Mouse (Mus musculus): Measurements from ENCODE around the gene Gm20449.
"Not testable (repeated sequence)": the region's sequence is repeated elsewhere in the genome, so short reads cannot be mapped to it uniquely, and the experiment has no call there.

Gm20449 gene

DNA sequence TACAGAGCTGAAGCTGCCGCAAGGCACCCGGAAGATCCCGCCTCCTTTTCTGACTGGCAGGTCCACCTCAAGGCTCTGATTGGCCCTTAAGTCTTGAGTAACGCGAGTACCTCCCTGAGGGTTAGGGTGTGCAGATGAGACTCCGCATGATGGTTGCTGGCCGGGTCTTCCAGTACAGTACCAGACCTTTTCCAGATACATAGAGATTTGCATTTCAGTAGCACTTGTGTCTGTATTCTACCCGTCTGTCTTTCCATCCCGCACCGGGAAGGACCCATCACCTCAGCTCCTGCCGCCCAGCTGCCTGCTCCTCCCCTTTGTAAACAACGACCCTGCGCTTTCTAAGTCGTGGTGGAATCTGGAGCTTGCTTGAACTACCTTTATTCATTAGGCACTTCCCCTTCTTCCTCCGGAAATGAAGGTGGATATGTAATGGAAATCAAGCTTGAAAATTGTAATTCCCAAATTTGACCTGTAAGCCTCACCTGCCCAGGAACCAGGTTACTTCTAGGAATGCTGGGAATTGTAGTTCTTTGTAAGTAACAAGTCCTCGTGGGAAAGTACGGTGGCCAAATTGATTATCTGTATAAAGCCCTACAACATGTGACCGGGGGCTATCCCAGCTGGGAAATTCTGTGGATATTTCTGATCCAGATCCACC is at the start of gene Gm20449, which contains the start of gene AW146154:
Gm20449 (minus strand) TSS at position 29 of the 661 bp plus-strand sequence.
AW146154 (minus strand) TSS at position 502 of the 661 bp plus-strand sequence.
- peak; percentile 97 for DNase-seq (ENCODE audit: low read depth, low spot score)

- DNase-seq (ENCODE audit: low read depth, low spot score) = no peak
Observed at GRCm38 (mm10) chr7:41512672-41513071, 13.5 kb upstream of the Gm20449 start.

- no peak for DNase-seq (ENCODE audit: low read depth, low spot score)
Observed at GRCm38 (mm10) chr7:41512207-41512606, 13.0 kb upstream of the Gm20449 start.

GRCm38 (mm10) chr7:41502402-41502801 is 3.2 kb upstream of the Gm20449 start:
- DNase-seq (ENCODE audit: low read depth, low spot score) = no peak

DNA sequence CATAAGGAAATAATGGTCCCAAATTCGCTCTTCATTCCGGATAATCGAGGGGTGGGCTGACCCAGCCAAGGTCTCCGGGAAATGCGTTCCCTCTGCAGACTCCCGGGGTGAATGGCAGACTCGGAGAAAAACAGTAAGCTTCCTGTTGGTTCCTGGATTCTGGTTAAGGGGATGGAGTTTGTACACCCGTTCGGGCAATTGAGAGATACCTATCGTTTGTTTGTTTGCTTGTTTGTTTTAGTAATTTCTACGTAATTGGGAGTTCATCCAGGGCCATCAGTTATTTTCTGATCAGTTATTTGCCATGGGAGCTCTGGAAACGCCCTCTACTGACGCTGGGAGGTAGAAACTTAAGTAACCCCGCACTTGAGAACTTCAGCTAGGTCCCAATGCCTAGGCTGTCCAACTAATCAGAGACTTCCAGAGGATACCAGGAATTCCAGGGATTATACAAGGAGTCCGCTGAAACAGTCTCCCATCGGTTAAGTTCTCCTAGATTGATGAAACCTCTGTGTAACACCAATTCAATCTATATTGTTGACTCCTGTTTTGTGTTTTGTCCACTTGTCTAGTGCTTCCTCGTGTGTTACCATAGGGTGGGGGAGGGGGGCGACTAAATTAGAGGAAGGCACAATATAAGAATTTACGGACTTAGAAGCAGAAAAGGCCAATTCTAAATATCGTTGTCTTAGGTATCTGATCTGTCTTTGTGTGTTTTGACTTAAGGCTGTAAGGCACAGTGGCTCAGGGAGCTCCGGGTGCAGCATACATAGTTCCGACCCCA is 1.1 kb upstream of the Gm20449 start:
- peak; percentile 79 for DNase-seq (ENCODE audit: low read depth, low spot score)

GRCm38 (mm10) chr7:41499018-41499388 is 214 bp downstream of the Gm20449 start:
- not testable (repeated sequence) for DNase-seq (ENCODE audit: low read depth, low spot score)

- not testable (repeated sequence) for DNase-seq (ENCODE audit: low read depth, low spot score)
Observed at GRCm38 (mm10) chr7:41498464-41498863, 753 bp downstream of the Gm20449 start.

GRCm38 (mm10) chr7:41497871-41498270 is 1.3 kb downstream of the Gm20449 start:
- DNase-seq (ENCODE audit: low read depth, low spot score) = no peak

- no peak for DNase-seq (ENCODE audit: low read depth, low spot score)
Observed at GRCm38 (mm10) chr7:41451864-41452263, 47.4 kb downstream of the Gm20449 start.

- DNase-seq (ENCODE audit: low read depth, low spot score) = not testable (repeated sequence)
Observed at GRCm38 (mm10) chr7:41448596-41448995, 50.6 kb downstream of the Gm20449 start, which contains the start of gene Vmn2r57. TSS of gene Vmn2r57 (minus strand) at chr7:41448696.

DNA sequence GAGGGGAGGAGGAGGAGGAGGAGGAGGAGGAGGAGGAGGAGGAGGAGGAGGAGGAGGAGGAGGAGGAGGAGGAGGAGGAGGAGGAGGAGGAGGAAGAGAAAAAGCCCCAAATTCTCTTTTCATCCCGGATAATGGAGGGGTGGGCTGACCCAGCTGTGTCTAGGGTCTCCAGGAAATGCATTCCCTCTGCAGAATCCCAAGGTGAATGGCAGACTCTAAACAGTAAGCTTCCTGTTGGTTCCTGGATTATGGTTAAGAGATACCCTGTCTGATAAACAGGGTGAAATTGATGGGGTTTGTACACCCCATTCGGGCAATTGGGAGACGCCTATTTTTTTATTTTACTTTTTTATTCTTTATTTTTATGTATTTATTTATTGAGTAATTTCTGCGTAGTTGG is 105.1 kb downstream of the Gm20449 start:
- peak; percentile 0 for DNase-seq (ENCODE audit: low read depth, low spot score)

DNA sequence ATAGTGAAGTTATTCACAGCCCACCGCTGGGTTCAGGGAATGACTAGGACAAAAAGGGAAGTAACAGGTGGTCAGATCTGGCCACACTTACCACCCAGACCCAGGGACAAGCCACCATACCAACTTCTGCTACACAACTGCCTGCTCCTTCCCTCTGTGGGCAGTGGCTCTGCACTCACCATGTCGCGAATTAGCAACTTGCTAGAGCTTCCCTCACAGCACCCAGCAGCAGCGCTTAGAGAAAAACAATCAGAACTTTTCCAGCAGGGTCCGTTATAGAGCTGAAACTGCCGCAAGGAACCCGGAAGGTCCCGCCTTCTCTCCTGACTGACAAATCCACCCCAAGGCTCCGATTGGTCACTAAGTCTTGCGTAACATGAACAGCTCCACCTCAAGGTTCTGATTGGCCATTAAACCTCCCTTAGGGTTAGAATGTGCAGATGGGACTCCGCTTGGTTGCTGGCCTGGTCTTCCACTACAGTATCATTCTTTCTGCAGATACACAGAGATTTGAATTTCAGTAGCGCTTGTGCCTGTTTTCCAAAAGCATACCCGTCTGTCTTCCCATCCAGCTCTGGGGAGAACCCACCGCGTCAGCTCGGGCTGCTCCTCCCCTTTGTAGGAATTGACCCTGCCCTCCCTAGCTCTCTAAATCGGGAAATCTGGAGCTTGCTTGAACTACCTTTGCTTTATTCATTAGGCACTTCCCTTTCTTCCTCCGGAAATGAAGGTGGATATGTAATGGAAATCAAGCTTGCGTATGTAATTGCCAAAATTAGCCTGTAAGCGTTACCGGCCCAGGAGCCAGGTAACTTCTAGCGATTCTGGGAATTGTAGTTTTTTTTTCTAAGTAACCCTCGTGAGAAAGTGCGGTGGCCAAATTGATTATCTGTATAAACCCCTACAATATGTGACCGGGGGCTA is 105.9 kb downstream of the Gm20449 start, which contains the start of gene AI987944:
AI987944 (minus strand) TSS at position 332 of the 924 bp plus-strand sequence.
- peak; percentile 98 for DNase-seq (ENCODE audit: low read depth, low spot score)

Measured in brain, adult 2 months (tissue).